ENCODE assay signal across 27 mouse cellular contexts in genomic region chr3:127041288-127041687, GRCm38 (mm10).
"Had no signal": no experiment of that assay in that cellular context is flagged by ENCODE, and none has a peak within 500 bp of the region (broad histone marks: within the 10 kb centered on the region; RNA-seq: fewer than 3 reads in every experiment).

No protein-coding gene starts in this region.

- H3K36me3 ChIP-seq: intestine, embryonic 15.5 days; limb, embryonic 10.5 days; limb, embryonic 12.5 days; liver, embryonic 13.5 days; liver, embryonic 15.5 days had no signal

- H3K9ac ChIP-seq: heart, embryonic 12.5 days; hindbrain, embryonic 12.5 days; hindbrain, embryonic 14.5 days; intestine, embryonic 15.5 days; limb, embryonic 12.5 days; liver, embryonic 13.5 days; liver, embryonic 15.5 days had no signal

- DNase-seq: gastrocnemius, adult 2 months; gastrocnemius, postnatal 10 days; gastrocnemius, postnatal 25 days; heart, adult 18-20 months; heart, postnatal 10 days; heart, postnatal 4 days; kidney, adult 18-20 months; kidney, adult 8-10 months; kidney, postnatal 10 days; kidney, postnatal 25 days; kidney, postnatal 4 days; layer of hippocampus, adult 9-11 months; liver; liver, embryonic 13.5 days had no signal

- ATAC-seq: hindbrain, embryonic 16.5 days; inflammation-experienced regulatory T-cells, adult 6 months; intestine, embryonic 15.5 days; intestine, postnatal 0 days had no signal

- H3K27me3 ChIP-seq: heart, embryonic 12.5 days; hindbrain, embryonic 12.5 days; intestine, embryonic 15.5 days; limb, embryonic 12.5 days; liver, embryonic 13.5 days; liver, embryonic 15.5 days had no signal

- H3K4me2 ChIP-seq: heart, embryonic 12.5 days; hindbrain, embryonic 12.5 days; hindbrain, embryonic 14.5 days; intestine, embryonic 15.5 days; limb, embryonic 12.5 days; liver, embryonic 11.5 days; liver, embryonic 13.5 days; liver, embryonic 15.5 days had no signal

- H3K4me3 ChIP-seq: gastrocnemius, adult 2 months; heart, embryonic 10.5 days; heart, embryonic 12.5 days; hindbrain, embryonic 10.5 days; hindbrain, embryonic 12.5 days; intestine, embryonic 15.5 days; limb, embryonic 10.5 days; limb, embryonic 12.5 days; liver, embryonic 13.5 days; liver, embryonic 15.5 days had no signal

- H3K27ac ChIP-seq: gastrocnemius, adult 2 months; heart, embryonic 10.5 days; hindbrain, embryonic 10.5 days; hindbrain, embryonic 12.5 days; hindbrain, embryonic 14.5 days; intestine, embryonic 15.5 days; limb, embryonic 10.5 days; limb, embryonic 12.5 days; liver, embryonic 13.5 days; liver, embryonic 15.5 days had no signal

- H3K4me1 ChIP-seq: heart, embryonic 12.5 days; hindbrain, embryonic 10.5 days; hindbrain, embryonic 12.5 days; intestine, embryonic 15.5 days; liver, embryonic 13.5 days; liver, embryonic 15.5 days had no signal

- H3K9me3 ChIP-seq: heart, embryonic 10.5 days; heart, embryonic 12.5 days; hindbrain, embryonic 10.5 days; hindbrain, embryonic 12.5 days; intestine, embryonic 15.5 days; limb, embryonic 10.5 days; limb, embryonic 12.5 days; liver, embryonic 13.5 days; liver, embryonic 15.5 days had no signal
